Mouse (Mus musculus) midbrain, embryonic 14.5 days (tissue): ENCODE data around the gene Wdr26. TPM values are rescaled to one million over a fixed set of nuclear protein-coding genes. Genes with fewer than 3 reads are reported as not detected.

Source experiments
- ATAC-seq: fragments of 200-750 bp; cut with Nextera tagmentation; 2 replicates; pipeline ENCODE4 v1.8.0; 2017; ENCODE audit warnings: moderate number of reproducible peaks, moderate library complexity; ENCODE audit not compliant: low FRiP score, low TSS enrichment
- DNase-seq: peaks from one replicate; pipeline ENCODE4 v3.0.0-alpha.2; 2015
- H3K27ac ChIP-seq: fragments of 300-500 bp; sonication (generic); replicated peaks from 2 replicates; pipeline ENCODE4 v1.5.1; 2014; ENCODE audit warnings: mild to moderate bottlenecking, low read depth, low read length, moderate library complexity
- H3K27me3 ChIP-seq: fragments of 300-500 bp; sonication (generic); 2 replicates; pipeline ENCODE4 v1.6.1; 2014; ENCODE audit warnings: low read length, control low read depth, mixed read lengths; ENCODE audit not compliant: control insufficient read depth, insufficient read depth
- H3K36me3 ChIP-seq: fragments of 300-500 bp; sonication (generic); 2 replicates; pipeline ENCODE4 v1.6.1; 2014; ENCODE audit warnings: low read length, control low read depth; ENCODE audit not compliant: control insufficient read depth, insufficient read depth
- H3K4me1 ChIP-seq: fragments of 300-500 bp; sonication (generic); 2 replicates; pipeline ENCODE4 v1.6.1; 2014; ENCODE audit warnings: mild to moderate bottlenecking, antibody characterized with exemption, low read length, control low read depth; ENCODE audit not compliant: control insufficient read depth, insufficient read depth
- H3K4me2 ChIP-seq: fragments of 300-500 bp; sonication (generic); 2 replicates; pipeline ENCODE4 v1.6.1; 2014; ENCODE audit warnings: mild to moderate bottlenecking, low read length, moderate library complexity
- H3K4me3 ChIP-seq: fragments of 300-500 bp; sonication (generic); replicated peaks from 2 replicates; pipeline ENCODE4 v1.5.1; 2014; ENCODE audit warnings: low read depth, low read length
- H3K9ac ChIP-seq: fragments of 300-500 bp; sonication (generic); replicated peaks from 2 replicates; pipeline ENCODE4 v1.6.1; 2014; ENCODE audit warnings: mild to moderate bottlenecking, low read length, moderate library complexity
- H3K9me3 ChIP-seq: fragments of 300-500 bp; sonication (generic); 2 replicates; pipeline ENCODE4 v1.6.1; 2016; ENCODE audit warnings: low read length, control low read depth, mixed read lengths; ENCODE audit not compliant: control insufficient read depth
- WGBS: fragments of 180-500 bp; shearing (Covaris S2); extraction: QIAGEN DNeasy Blood & Tissue Kit; methylation state at CpG from one replicate; pipeline ENCODE4 v1.1.7; 2014; 5-methylcytosine and 5-hydroxymethylcytosine counted together
- polyA plus RNA-seq: library from polyadenylated mRNA; unstranded; fragments of >200 nt; fragmentation: Nextera tagmentation; extraction: Ambion mirVana; gene quantifications from 2 replicates; pipeline ENCODE4 v1.2.1, GENCODE M21; 2014

Gene Wdr26
- polyA plus RNA-seq, 1 experiment from 2014 or later: 54.8 TPM

GRCm38 (mm10) chr1:181167816-181168215 is 44.0 kb downstream of the Wdr26 start:
- Histone ChIP-seq H3K9ac (no peak overlapping the region), H3K27ac (no peak overlapping the region), H3K4me3 (no peak overlapping the region), H3K9me3 (no peaks in the 10 kb centered on the region), H3K4me2 (no peak overlapping the region), H3K4me1 (no peaks in the 10 kb centered on the region), H3K27me3 (no peaks in the 10 kb centered on the region), H3K36me3 (peaks cover 66% of the 10 kb centered on the region)
- DNase-seq (no peak), ATAC-seq (no peak)
- 89% methylated on average over 2 of the region's 2 CpGs for WGBS

- no peak overlapping the region for H3K27ac ChIP-seq
- H3K27me3 ChIP-seq: no peaks in the 10 kb centered on the region
- WGBS: 39% methylated on average over 5 of the region's 5 CpGs
- H3K4me3 ChIP-seq: peak overlapping the region; percentile 98
- no peaks in the 10 kb centered on the region for H3K36me3 ChIP-seq
- H3K9me3 ChIP-seq: no peaks in the 10 kb centered on the region
- H3K4me1 ChIP-seq: peaks cover 12% of the 10 kb centered on the region
- no peak for ATAC-seq
- H3K4me2 ChIP-seq: peak overlapping the region; percentile 75
- no peak for DNase-seq
- peak overlapping the region; percentile 94 for H3K9ac ChIP-seq
Measured at GRCm38 (mm10) chr1:181151541-181151940, 60.3 kb downstream of the Wdr26 start.

- DNase-seq (peak; percentile 97), ATAC-seq (peak; percentile 92)
- Histone ChIP-seq H3K4me1 (peaks cover 12% of the 10 kb centered on the region), H3K27ac (peak overlapping the region; percentile 89), H3K36me3 (no peaks in the 10 kb centered on the region), H3K4me3 (peak overlapping the region; percentile 98), H3K9ac (peak overlapping the region; percentile 94), H3K27me3 (no peaks in the 10 kb centered on the region), H3K4me2 (peak overlapping the region; percentile 75), H3K9me3 (no peaks in the 10 kb centered on the region)
- WGBS: 1% methylated on average over 58 of the region's 59 CpGs
Measured at GRCm38 (mm10) chr1:181150827-181151534, 60.8 kb downstream of the Wdr26 start.

GRCm38 (mm10) chr1:181150431-181150826 is 61.4 kb downstream of the Wdr26 start:
- ATAC-seq (0 out of 2 replicates have a peak, but pooled peaks have one; percentile 25), DNase-seq (no peak)
- Histone ChIP-seq H3K9ac (no peak overlapping the region), H3K9me3 (no peaks in the 10 kb centered on the region), H3K4me3 (no peak overlapping the region), H3K36me3 (no peaks in the 10 kb centered on the region), H3K4me2 (no peak overlapping the region), H3K4me1 (peaks cover 12% of the 10 kb centered on the region), H3K27me3 (no peaks in the 10 kb centered on the region), H3K27ac (no peak overlapping the region)
- 64% methylated on average over 3 of the region's 3 CpGs for WGBS

GRCm38 (mm10) chr1:181149373-181150017 is 62.3 kb downstream of the Wdr26 start:
- no peaks in the 10 kb centered on the region for H3K36me3 ChIP-seq
- H3K27me3 ChIP-seq: no peaks in the 10 kb centered on the region
- no peak for ATAC-seq
- DNase-seq: no peak
- H3K27ac ChIP-seq: no peak overlapping the region
- no peak overlapping the region for H3K4me3 ChIP-seq
- 77% methylated on average over 3 of the region's 3 CpGs for WGBS
- peaks cover 18% of the 10 kb centered on the region for H3K4me1 ChIP-seq
- H3K9ac ChIP-seq: no peak overlapping the region
- no peaks in the 10 kb centered on the region for H3K9me3 ChIP-seq
- H3K4me2 ChIP-seq: no peak overlapping the region

- no peak for DNase-seq
- Histone ChIP-seq H3K4me2 (no peak overlapping the region), H3K27me3 (no peaks in the 10 kb centered on the region), H3K9ac (no peak overlapping the region), H3K9me3 (no peaks in the 10 kb centered on the region), H3K4me3 (no peak overlapping the region), H3K36me3 (no peaks in the 10 kb centered on the region), H3K4me1 (peaks cover 18% of the 10 kb centered on the region), H3K27ac (no peak overlapping the region)
- 76% methylated on average over 5 of the region's 5 CpGs for WGBS
- no peak for ATAC-seq
Measured at GRCm38 (mm10) chr1:181148540-181148939, 63.3 kb downstream of the Wdr26 start.

- peaks cover 10% of the 10 kb centered on the region for H3K4me1 ChIP-seq
- ATAC-seq (no peak), DNase-seq (no peak)
- H3K27me3 ChIP-seq: no peaks in the 10 kb centered on the region
- peaks cover 6% of the 10 kb centered on the region; the same call in 1 of the 2 replicates for H3K36me3 ChIP-seq
- no peak overlapping the region for H3K4me2 ChIP-seq
- H3K9ac ChIP-seq: no peak overlapping the region
- no peak overlapping the region for H3K4me3 ChIP-seq
- WGBS: 82% methylated on average over 2 of the region's 2 CpGs
- H3K27ac ChIP-seq: no peak overlapping the region
- no peaks in the 10 kb centered on the region for H3K9me3 ChIP-seq
Measured at GRCm38 (mm10) chr1:181146187-181146586, 65.6 kb downstream of the Wdr26 start.

DNA sequence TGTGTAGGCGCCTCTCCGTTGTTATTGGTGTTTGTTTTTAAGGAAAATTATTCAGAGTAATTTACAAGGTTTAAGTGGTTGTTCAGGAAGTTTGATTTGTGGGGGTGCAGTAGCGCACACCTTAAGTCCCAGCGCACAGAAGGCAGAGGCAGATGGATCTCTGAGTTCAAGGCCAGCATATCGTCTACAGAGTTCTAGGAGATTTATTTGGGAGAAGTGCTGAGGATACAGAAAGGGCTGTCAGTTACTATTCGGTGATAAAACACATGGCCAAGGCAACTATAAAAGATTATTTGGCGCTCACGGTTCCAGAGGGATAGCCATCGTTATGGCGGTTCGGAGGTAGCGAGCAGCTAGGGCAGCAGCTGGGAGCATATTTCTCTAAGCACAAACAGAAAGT is 66.8 kb downstream of the Wdr26 start:
- Histone ChIP-seq H3K36me3 (peaks cover 16% of the 10 kb centered on the region), H3K9ac (peak overlapping the region; percentile 32), H3K4me1 (peaks cover 10% of the 10 kb centered on the region), H3K4me3 (peak overlapping the region; percentile 71), H3K4me2 (peak overlapping the region; percentile 77), H3K27me3 (no peaks in the 10 kb centered on the region), H3K9me3 (no peaks in the 10 kb centered on the region), H3K27ac (no peak overlapping the region)
- DNase-seq: peak; percentile 11
- 13% methylated on average over 12 of the region's 12 CpGs for WGBS
- ATAC-seq: no peak
